Mouse (Mus musculus) adrenal gland, adult 8-10 months (tissue): Measurements from ENCODE around the gene Tprn. TPM values are rescaled to one million over a fixed set of nuclear protein-coding genes. Genes with fewer than 3 reads are reported as not detected.

Experiments
- DNase-seq: peaks from one replicate; pipeline ENCODE4 v3.0.0; 2022
- total RNA-seq, 4 experiments: library from RNA; stranded (reverse); gene quantifications; 2 replicates each; pipeline ENCODE4 v1.2.4; 2022

Tprn gene
- total RNA-seq, 4 experiments from 2014 or later, result 10.3 to 14.5 (median 11.1) TPM

- DNase-seq, result no peak
Observed at GRCm38 (mm10) chr2:25293706-25294105, 31.3 kb downstream of the Tprn start.

GRCm38 (mm10) chr2:25297093-25297492 lies 34.7 kb downstream of the Tprn start:
- no peak for DNase-seq

- no peak for DNase-seq
Observed at GRCm38 (mm10) chr2:25298046-25298445, 35.6 kb downstream of the Tprn start.

- no peak for DNase-seq
Observed at GRCm38 (mm10) chr2:25303452-25303851, 41.0 kb downstream of the Tprn start.

GRCm38 (mm10) chr2:25303931-25304656 lies 41.7 kb downstream of the Tprn start:
- no peak for DNase-seq

- no peak for DNase-seq
Observed at GRCm38 (mm10) chr2:25304657-25305541, 42.5 kb downstream of the Tprn start.

- no peak for DNase-seq
Observed at GRCm38 (mm10) chr2:25305587-25306359, 43.4 kb downstream of the Tprn start.

- no peak for DNase-seq
Observed at GRCm38 (mm10) chr2:25310180-25310579, 47.8 kb downstream of the Tprn start.

GRCm38 (mm10) chr2:25310969-25311368 lies 48.6 kb downstream of the Tprn start:
- no peak for DNase-seq

GRCm38 (mm10) chr2:25311491-25311891 lies 49.1 kb downstream of the Tprn start:
- no peak for DNase-seq

- DNase-seq, result no peak
Observed at GRCm38 (mm10) chr2:25318119-25318966, 55.9 kb downstream of the Tprn start.

GRCm38 (mm10) chr2:25318971-25319773 lies 56.8 kb downstream of the Tprn start, which contains the start of gene Grin1:
Gene Grin1, minus strand, starts transcription at chr2:25319187.
- DNase-seq, result no peak

Other genes starting within 250 kb of the Tprn start
- gene Nsmf, start 208.3 kb upstream of the Tprn start, total RNA-seq, result 10 to 100 TPM; 41.6 to 84.4 (median 63.1) TPM
- under 1 TPM in 1 of 4 experiments, not detected in 3; 0.27 TPM for gene Entpd8, start 182.3 kb upstream of the Tprn start, total RNA-seq
- gene Noxa1, start 167.5 kb upstream of the Tprn start, total RNA-seq, result not detected
- 1 to 10 TPM; 2.4 to 3.5 (median 2.7) TPM for gene Nrarp, start 81.9 kb upstream of the Tprn start, total RNA-seq
- 10 to 100 TPM; 27.4 to 35.0 (median 31.7) TPM for gene Tor4a, start 65.7 kb upstream of the Tprn start, total RNA-seq
- gene Nelfb, start 51.1 kb upstream of the Tprn start, total RNA-seq, result 10 to 100 TPM; 59.6 to 74.9 (median 68.6) TPM
- gene Stpg3, start 48.0 kb upstream of the Tprn start, total RNA-seq, result not detected
- under 1 TPM in 1 of 4 experiments, not detected in 3; 0.27 TPM for gene Fam166a, start 43.9 kb upstream of the Tprn start, total RNA-seq
- 100 to 1,000 TPM; 150 to 307 (median 222) TPM for gene Tubb4b, start 37.9 kb upstream of the Tprn start, total RNA-seq
- gene Slc34a3, start 28.3 kb upstream of the Tprn start, total RNA-seq, result not detected
- not detected for gene Rnf224, start 25.8 kb upstream of the Tprn start, total RNA-seq
- gene Rnf208, start 20.4 kb upstream of the Tprn start, total RNA-seq, result 10 to 100 TPM; 10.3 to 18.0 (median 12.3) TPM
- not detected for gene Cysrt1, start 20.2 kb upstream of the Tprn start, total RNA-seq
- gene AL732309.1, start 15.8 kb upstream of the Tprn start, total RNA-seq, result 1 to 10 TPM; 2.2 to 8.9 (median 6.1) TPM
- gene Tmem203, start 7.2 kb upstream of the Tprn start, total RNA-seq, result 10 to 100 TPM; 28.4 to 43.0 (median 31.5) TPM
- 10 to 100 TPM; 44.4 to 48.7 (median 47.0) TPM for gene Ssna1, start 9.8 kb downstream of the Tprn start, total RNA-seq
- 100 to 1,000 TPM in 3 of 4 experiments, 10 to 100 TPM in 1; 94.6 to 118 (median 102) TPM for gene Anapc2, start 9.9 kb downstream of the Tprn start, total RNA-seq
- gene Tmem210, start 25.5 kb downstream of the Tprn start, total RNA-seq, result not detected
- not detected for gene Lrrc26, start 27.3 kb downstream of the Tprn start, total RNA-seq
- 10 to 100 TPM; 13.0 to 21.3 (median 17.8) TPM for gene Grin1, start 56.6 kb downstream of the Tprn start, total RNA-seq
- 10 to 100 TPM; 66.5 to 71.9 (median 67.6) TPM for gene Man1b1, start 69.7 kb downstream of the Tprn start, total RNA-seq
- gene Dpp7, start 93.7 kb downstream of the Tprn start, total RNA-seq, result 10 to 100 TPM; 39.8 to 59.1 (median 45.7) TPM
- 10 to 100 TPM; 29.5 to 48.3 (median 31.5) TPM for gene Uap1l1, start 103.1 kb downstream of the Tprn start, total RNA-seq
- gene Sapcd2, start 109.7 kb downstream of the Tprn start, total RNA-seq, result under 1 TPM in 3 of 4 experiments, not detected in 1; 0.31 to 0.71 (median 0.61) TPM
- gene Entpd2, start 133.3 kb downstream of the Tprn start, total RNA-seq, result 1 to 10 TPM; 3.1 to 9.7 (median 5.1) TPM
- gene Npdc1, start 136.7 kb downstream of the Tprn start, total RNA-seq, result 100 to 1,000 TPM; 148 to 171 (median 163) TPM
- gene Fut7, start 160.6 kb downstream of the Tprn start, total RNA-seq, result under 1 TPM in 1 of 4 experiments, not detected in 3; 0.13 TPM
- gene Abca2, start 166.1 kb downstream of the Tprn start, total RNA-seq, result 10 to 100 TPM; 48.9 to 73.0 (median 57.5) TPM
- gene Clic3, start 194.2 kb downstream of the Tprn start, total RNA-seq, result not detected
- 10 to 100 TPM; 32.4 to 68.2 (median 43.4) TPM for gene Paxx, start 198.5 kb downstream of the Tprn start, total RNA-seq
- 10 to 100 TPM in 1 of 4 experiments, 1 to 10 TPM in 3; 3.2 to 10.5 (median 4.4) TPM for gene Ptgds, start 207.4 kb downstream of the Tprn start, total RNA-seq
- not detected for gene Lcn12, start 231.3 kb downstream of the Tprn start, total RNA-seq
- 100 to 1,000 TPM in 3 of 4 experiments, 10 to 100 TPM in 1; 82.5 to 114 (median 107) TPM for gene Fbxw5, start 238.1 kb downstream of the Tprn start, total RNA-seq
- gene C8g, start 239.1 kb downstream of the Tprn start, total RNA-seq, result 1 to 10 TPM in 3 of 4 experiments, under 1 TPM in 1; 0.70 to 2.3 (median 1.6) TPM